Mouse (Mus musculus) MEL (cell line): ENCODE measurements at regions not wholly inside any gene's neighbourhood (a gene's known extent, or its start where the extent isn't known, plus 50 kb on each side); places are given as distances from the start of the nearest gene placed in this dataset.

ENCODE experiments used
- CTCF ChIP-seq, 3 experiments: IDR thresholded peaks in 2 of 3; conservative IDR thresholded peaks in 1 of 3; 2 replicates each; pipeline ENCODE4 v1.5.1; 2011 to 2012; ENCODE audit warnings: low read length in 3 of 3, low read depth in 2 of 3, mild to moderate bottlenecking in 2 of 3, improper control_type of control experiment in 1 of 3, inconsistent platforms in 1 of 3, mixed read lengths in 1 of 3, moderate library complexity in 1 of 3; ENCODE audit not compliant: control insufficient read depth in 1 of 3, insufficient read depth in 1 of 3, poor library complexity in 1 of 3, severe bottlenecking in 1 of 3
- E2F4 ChIP-seq: IDR thresholded peaks from 2 replicates; pipeline ENCODE4 v1.6.1; 2011; ENCODE audit warnings: low read depth, low read length, improper control_type of control experiment, borderline replicate concordance
- EP300 ChIP-seq, 2 experiments: IDR thresholded peaks; 2 replicates each; pipeline ENCODE4 v1.6.1; 2011; ENCODE audit warnings: improper control_type of control experiment in 2 of 2, low read length in 2 of 2, low read depth in 1 of 2, mild to moderate bottlenecking in 1 of 2
- ETS1 ChIP-seq: IDR thresholded peaks from 2 replicates; pipeline ENCODE4 v1.6.1; 2012; ENCODE audit warnings: low read depth, mild to moderate bottlenecking, inconsistent platforms, low read length, improper control_type of control experiment, moderate library complexity
- MAFK ChIP-seq: IDR thresholded peaks from 2 replicates; pipeline ENCODE4 v1.6.1; 2011; ENCODE audit warnings: low read depth, mild to moderate bottlenecking, low read length, improper control_type of control experiment, borderline replicate concordance
- MAX ChIP-seq: IDR thresholded peaks from 2 replicates; pipeline ENCODE4 v1.6.1; 2011; ENCODE audit warnings: low read length, improper control_type of control experiment
- NELFE ChIP-seq: IDR thresholded peaks from 2 replicates; pipeline ENCODE4 v1.6.1; 2011; ENCODE audit warnings: low read depth, low read length, improper control_type of control experiment
- POLR2A ChIP-seq, 2 experiments: IDR thresholded peaks; 2 replicates each; pipeline ENCODE4 v1.6.1; 2011 to 2012; ENCODE audit warnings: low read length in 2 of 2, mild to moderate bottlenecking in 2 of 2, control low read depth in 1 of 2, improper control_type of control experiment in 1 of 2, low read depth in 1 of 2, moderate library complexity in 1 of 2; ENCODE audit not compliant: control insufficient read depth in 1 of 2, insufficient read depth in 1 of 2, poor library complexity in 1 of 2

GRCm38 (mm10) chr1:153997201-153998181, 97.5 kb upstream of the Teddm2 start:
- no peak for TF ChIP-seq POLR2A (IDR thresholded peaks at IDR 0.05; ENCODE audit: control insufficient read depth in 1 of 2, insufficient read depth in 1 of 2, low read depth in 1 of 2, low read length in 2 of 2, poor library complexity in 1 of 2)
- no peak for TF ChIP-seq EP300 (IDR thresholded peaks at IDR 0.05; ENCODE audit: low read depth in 1 of 2, low read length in 2 of 2)
- no peak for TF ChIP-seq E2F4
- TF ChIP-seq MAX: no peak
- TF ChIP-seq CTCF (IDR thresholded peaks at IDR 0.05 in 2 of 3, conservative IDR thresholded peaks at IDR 0.05 in 1 of 3; ENCODE audit: control insufficient read depth in 1 of 3, insufficient read depth in 1 of 3, low read depth in 2 of 3, low read length in 3 of 3, poor library complexity in 1 of 3, severe bottlenecking in 1 of 3): no peak
- TF ChIP-seq ETS1: no peak
- no peak for TF ChIP-seq MAFK
- no peak for TF ChIP-seq NELFE
